Mouse (Mus musculus): Measurements from ENCODE around the gene Robo3. TPM values are rescaled to one million over a fixed set of nuclear protein-coding genes. Genes with fewer than 3 reads are reported as not detected.

Gene Robo3
- polyA plus RNA-seq, 1 experiment from 2014 or later = 0.15 TPM

DNA sequence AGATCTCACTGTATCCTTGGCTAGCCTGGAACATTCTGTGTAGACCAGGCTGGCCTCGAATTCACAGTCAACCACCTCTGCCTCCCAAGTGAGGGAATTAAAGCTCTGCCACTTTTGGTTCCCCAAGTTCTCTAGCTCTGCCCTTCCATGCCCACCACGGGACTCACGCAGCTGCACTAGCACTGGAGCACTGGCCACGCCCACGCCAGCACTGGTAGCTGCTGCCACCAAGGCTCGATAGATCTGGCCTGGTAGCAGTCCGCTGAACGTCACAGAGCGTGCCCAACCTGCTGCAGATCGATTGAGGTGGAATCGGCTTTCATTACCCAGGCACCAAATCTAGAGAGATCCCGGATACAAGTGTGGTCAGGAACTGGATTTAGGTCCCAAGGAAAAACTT, 11.8 kb downstream of the Robo3 start:
- Histone ChIP-seq H3K4me2 (ENCODE audit: low read length) (peak overlapping the region; percentile 64), H3K4me3 (ENCODE audit: control insufficient read depth in 1 of 2, insufficient read depth in 1 of 2, low read depth in 1 of 2, low read length in 2 of 2) (peak overlapping the region in 1 of 2 experiments; percentile 30; a peak in 2 of 4 replicates), H3K36me3 (ENCODE audit: control insufficient read depth, insufficient read depth, low read length) (no peaks in the 10 kb centered on the region), H3K27me3 (ENCODE audit: control insufficient read depth, insufficient read depth, low read length) (no peaks in the 10 kb centered on the region), H3K4me1 (ENCODE audit: control insufficient read depth in 2 of 2, insufficient read depth in 2 of 2, low read length in 2 of 2) (peaks cover 0 to 4% of the 10 kb centered on the region in 2 experiments; a peak in 1 of 4 replicates), H3K9ac (ENCODE audit: low read length) (peak overlapping the region; percentile 56; the same call in 1 of the 2 replicates), H3K9me3 (ENCODE audit: control insufficient read depth, low read length) (no peaks in the 10 kb centered on the region), H3K27ac (replicated peaks in 1 of 2; ENCODE audit: control insufficient read depth in 1 of 2, insufficient read depth in 1 of 2, low read depth in 2 of 2, low read length in 2 of 2) (no peak overlapping the region)
- ATAC-seq (ENCODE audit: insufficient number of reproducible peaks, insufficient read depth, low FRiP score, low read depth) = no peak
- 25% methylated on average over 12 of the region's 12 CpGs for WGBS

GRCm38 (mm10) chr9:37420676-37421075, 12.4 kb downstream of the Robo3 start:
- H3K4me2 ChIP-seq (ENCODE audit: low read length) = peak overlapping the region; percentile 64
- H3K27me3 ChIP-seq (ENCODE audit: control insufficient read depth, insufficient read depth, low read length) = no peaks in the 10 kb centered on the region
- under 1% methylated on average over 27 of the region's 27 CpGs for WGBS
- H3K27ac ChIP-seq (replicated peaks in 1 of 2; ENCODE audit: control insufficient read depth in 1 of 2, insufficient read depth in 1 of 2, low read depth in 2 of 2, low read length in 2 of 2) = no peak overlapping the region
- peaks cover 0 to 4% of the 10 kb centered on the region in 2 experiments; a peak in 1 of 4 replicates for H3K4me1 ChIP-seq (ENCODE audit: control insufficient read depth in 2 of 2, insufficient read depth in 2 of 2, low read length in 2 of 2)
- peak overlapping the region; percentile 26 to 30 for H3K4me3 ChIP-seq (ENCODE audit: control insufficient read depth in 1 of 2, insufficient read depth in 1 of 2, low read depth in 1 of 2, low read length in 2 of 2)
- H3K9me3 ChIP-seq (ENCODE audit: control insufficient read depth, low read length) = no peaks in the 10 kb centered on the region
- H3K9ac ChIP-seq (ENCODE audit: low read length) = peak overlapping the region; percentile 56
- H3K36me3 ChIP-seq (ENCODE audit: control insufficient read depth, insufficient read depth, low read length) = no peaks in the 10 kb centered on the region
- peak; percentile 85 for ATAC-seq (ENCODE audit: insufficient number of reproducible peaks, insufficient read depth, low FRiP score, low read depth)

DNA sequence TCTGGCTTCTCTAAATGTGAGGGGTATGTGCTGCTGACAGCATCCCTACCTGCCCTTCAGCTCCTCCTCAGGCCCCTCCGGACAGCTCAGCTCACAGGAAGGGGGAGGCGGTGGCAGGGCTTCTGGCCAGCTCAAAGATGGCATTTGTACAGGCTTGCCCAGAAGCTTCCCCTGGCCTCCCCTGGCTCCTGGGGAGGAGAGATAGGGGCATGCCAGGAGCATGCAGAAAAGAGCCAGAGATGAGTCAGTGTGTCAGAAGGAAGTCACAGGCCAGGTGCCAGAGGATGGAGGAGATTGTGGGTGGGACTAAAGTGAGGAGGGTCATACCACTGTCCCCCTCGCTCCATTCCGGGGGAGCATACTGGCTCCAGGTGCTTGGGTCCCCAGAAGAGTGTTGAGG, 14.3 kb downstream of the Robo3 start:
- Histone ChIP-seq H3K4me3 (ENCODE audit: control insufficient read depth in 1 of 2, insufficient read depth in 1 of 2, low read depth in 1 of 2, low read length in 2 of 2) (no peak overlapping the region), H3K9me3 (ENCODE audit: control insufficient read depth, low read length) (no peaks in the 10 kb centered on the region), H3K9ac (ENCODE audit: low read length) (no peak overlapping the region), H3K27me3 (ENCODE audit: control insufficient read depth, insufficient read depth, low read length) (no peaks in the 10 kb centered on the region), H3K4me1 (ENCODE audit: control insufficient read depth in 2 of 2, insufficient read depth in 2 of 2, low read length in 2 of 2) (peaks cover 0 to 4% of the 10 kb centered on the region in 2 experiments; a peak in 1 of 4 replicates), H3K36me3 (ENCODE audit: control insufficient read depth, insufficient read depth, low read length) (0 out of 2 replicates have a peak, but pooled peaks cover under 1% of the 10 kb centered on the region), H3K27ac (replicated peaks in 1 of 2; ENCODE audit: control insufficient read depth in 1 of 2, insufficient read depth in 1 of 2, low read depth in 2 of 2, low read length in 2 of 2) (no peak overlapping the region), H3K4me2 (ENCODE audit: low read length) (no peak overlapping the region)
- ATAC-seq (ENCODE audit: insufficient number of reproducible peaks, insufficient read depth, low FRiP score, low read depth) = no peak
- 70% methylated on average over 4 of the region's 4 CpGs for WGBS

DNA sequence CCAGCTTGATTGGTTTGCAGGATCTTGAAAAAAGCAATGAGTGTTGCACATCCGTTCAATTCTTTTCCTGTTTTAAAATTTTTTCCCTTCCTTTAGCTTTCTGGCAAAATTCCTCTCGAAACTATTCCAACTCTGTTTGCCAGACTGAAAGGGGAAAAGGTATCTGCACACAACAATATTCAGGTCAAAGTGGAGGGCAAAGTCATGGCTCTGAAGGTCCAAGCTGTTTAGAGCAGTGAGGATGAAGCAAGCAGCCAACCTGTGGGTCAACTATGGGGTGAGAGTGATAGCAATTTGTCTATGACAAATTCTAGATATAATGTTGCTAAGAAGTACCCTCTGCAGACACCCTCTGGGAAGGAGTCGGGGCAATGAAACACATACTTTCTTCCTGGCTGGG, 18.4 kb downstream of the Robo3 start:
- Histone ChIP-seq H3K9ac (ENCODE audit: low read length) (no peak overlapping the region), H3K27ac (replicated peaks in 1 of 2; ENCODE audit: control insufficient read depth in 1 of 2, insufficient read depth in 1 of 2, low read depth in 2 of 2, low read length in 2 of 2) (no peak overlapping the region), H3K4me1 (ENCODE audit: control insufficient read depth in 2 of 2, insufficient read depth in 2 of 2, low read length in 2 of 2) (peaks cover 5 to 10% of the 10 kb centered on the region in 2 experiments; a peak in 3 of 4 replicates), H3K36me3 (ENCODE audit: control insufficient read depth, insufficient read depth, low read length) (peaks cover 8% of the 10 kb centered on the region; the same call in 1 of the 2 replicates), H3K4me2 (ENCODE audit: low read length) (no peak overlapping the region), H3K27me3 (ENCODE audit: control insufficient read depth, insufficient read depth, low read length) (no peaks in the 10 kb centered on the region), H3K4me3 (ENCODE audit: control insufficient read depth in 1 of 2, insufficient read depth in 1 of 2, low read depth in 1 of 2, low read length in 2 of 2) (no peak overlapping the region), H3K9me3 (ENCODE audit: control insufficient read depth, low read length) (no peaks in the 10 kb centered on the region)
- ATAC-seq (ENCODE audit: insufficient number of reproducible peaks, insufficient read depth, low FRiP score, low read depth) = no peak
- 82% methylated on average over 3 of the region's 3 CpGs for WGBS

DNA sequence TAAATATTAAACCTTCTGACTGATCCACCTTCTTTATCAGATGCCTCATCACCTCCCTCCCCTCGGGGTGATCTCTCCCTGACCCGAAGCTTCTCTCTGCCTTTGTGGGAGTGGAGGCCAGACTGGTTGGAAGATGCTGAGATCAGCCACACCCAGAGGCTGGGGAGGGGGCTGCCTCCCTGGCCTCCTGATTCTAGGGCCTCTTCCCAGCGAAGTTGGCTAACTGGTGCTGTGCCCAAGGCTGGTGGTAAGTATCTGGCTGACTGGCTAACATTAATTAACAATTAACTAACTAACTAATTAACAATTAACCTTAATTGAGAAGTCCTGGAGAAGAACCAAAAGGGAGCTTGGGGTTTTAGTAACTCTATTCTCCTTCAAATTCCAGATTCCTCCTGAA, 20.1 kb downstream of the Robo3 start:
- WGBS = 59% methylated on average over 3 of the region's 3 CpGs

DNA sequence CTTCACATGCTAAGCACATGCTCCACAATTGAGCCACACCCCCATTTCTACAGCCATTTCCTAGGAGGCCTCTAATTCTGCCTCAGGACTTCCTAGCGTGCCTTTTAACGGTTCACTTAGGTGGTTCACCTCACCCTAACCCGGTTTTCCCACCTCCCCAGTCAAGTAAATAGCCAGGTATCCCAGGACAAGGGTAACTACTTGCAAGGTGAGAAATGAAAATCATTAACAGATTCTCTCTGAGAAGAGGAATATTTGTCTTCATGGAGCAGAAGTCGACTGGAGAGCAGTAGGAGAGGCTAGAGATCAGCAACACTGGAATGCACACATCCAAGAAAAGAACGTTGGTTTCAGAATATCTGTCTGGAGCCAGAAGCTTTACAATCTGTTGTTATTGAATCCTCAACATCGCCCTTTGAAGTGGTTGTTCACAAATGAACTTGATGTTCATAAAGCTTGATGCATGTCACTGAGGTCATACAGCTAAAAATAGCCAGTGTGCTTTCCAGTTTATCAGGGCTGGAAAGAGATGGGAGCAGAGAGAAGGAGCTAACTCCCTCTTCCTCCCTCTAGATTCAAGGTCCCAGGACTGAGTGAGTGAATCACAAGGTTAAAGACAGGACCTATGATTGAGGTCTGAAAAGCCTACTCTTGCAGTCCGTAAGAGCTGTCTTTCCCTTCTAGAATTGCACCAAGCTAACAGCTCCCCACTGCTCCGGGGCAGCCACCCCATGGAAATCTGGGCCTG, 23.2 kb downstream of the Robo3 start:
- H3K9me3 ChIP-seq (ENCODE audit: control insufficient read depth, low read length) = no peaks in the 10 kb centered on the region
- H3K9ac ChIP-seq (ENCODE audit: low read length) = no peak overlapping the region
- WGBS = 52% methylated on average over 8 of the region's 8 CpGs
- H3K27me3 ChIP-seq (ENCODE audit: control insufficient read depth, insufficient read depth, low read length) = no peaks in the 10 kb centered on the region
- peak overlapping the region in 1 of 2 experiments; percentile 52; a peak in 3 of 4 replicates for H3K27ac ChIP-seq (replicated peaks in 1 of 2; ENCODE audit: control insufficient read depth in 1 of 2, insufficient read depth in 1 of 2, low read depth in 2 of 2, low read length in 2 of 2)
- H3K4me1 ChIP-seq (ENCODE audit: control insufficient read depth in 2 of 2, insufficient read depth in 2 of 2, low read length in 2 of 2) = peaks cover 5 to 11% of the 10 kb centered on the region in 2 experiments; a peak in 3 of 4 replicates
- H3K4me3 ChIP-seq (ENCODE audit: control insufficient read depth in 1 of 2, insufficient read depth in 1 of 2, low read depth in 1 of 2, low read length in 2 of 2) = no peak overlapping the region
- peaks cover 8% of the 10 kb centered on the region; the same call in 1 of the 2 replicates for H3K36me3 ChIP-seq (ENCODE audit: control insufficient read depth, insufficient read depth, low read length)
- H3K4me2 ChIP-seq (ENCODE audit: low read length) = no peak overlapping the region
- ATAC-seq (ENCODE audit: insufficient number of reproducible peaks, insufficient read depth, low FRiP score, low read depth) = 0 out of 2 replicates have a peak, but pooled peaks have one; percentile 25

More for the DNA sequence above, 20.1 kb downstream of the Robo3 start:
- Histone ChIP-seq H3K4me2 (ENCODE audit: low read length) (no peak overlapping the region), H3K27me3 (ENCODE audit: control insufficient read depth, insufficient read depth, low read length) (no peaks in the 10 kb centered on the region), H3K9me3 (ENCODE audit: control insufficient read depth, low read length) (no peaks in the 10 kb centered on the region), H3K9ac (ENCODE audit: low read length) (no peak overlapping the region), H3K36me3 (ENCODE audit: control insufficient read depth, insufficient read depth, low read length) (peaks cover 8% of the 10 kb centered on the region; the same call in 1 of the 2 replicates), H3K4me1 (ENCODE audit: control insufficient read depth in 2 of 2, insufficient read depth in 2 of 2, low read length in 2 of 2) (peaks cover 5 to 14% of the 10 kb centered on the region in 2 experiments; a peak in 3 of 4 replicates), H3K27ac (replicated peaks in 1 of 2; ENCODE audit: control insufficient read depth in 1 of 2, insufficient read depth in 1 of 2, low read depth in 2 of 2, low read length in 2 of 2) (no peak overlapping the region), H3K4me3 (ENCODE audit: control insufficient read depth in 1 of 2, insufficient read depth in 1 of 2, low read depth in 1 of 2, low read length in 2 of 2) (no peak overlapping the region)
- no peak for ATAC-seq (ENCODE audit: insufficient number of reproducible peaks, insufficient read depth, low FRiP score, low read depth)

GRCm38 (mm10) chr9:37407850-37408502, 25.1 kb downstream of the Robo3 start:
- no peak for ATAC-seq (ENCODE audit: insufficient number of reproducible peaks, insufficient read depth, low FRiP score, low read depth)
- Histone ChIP-seq H3K9me3 (ENCODE audit: control insufficient read depth, low read length) (no peaks in the 10 kb centered on the region), H3K36me3 (ENCODE audit: control insufficient read depth, insufficient read depth, low read length) (no peaks in the 10 kb centered on the region), H3K4me2 (ENCODE audit: low read length) (peak overlapping the region; percentile 40; the same call in 1 of the 2 replicates), H3K27me3 (ENCODE audit: control insufficient read depth, insufficient read depth, low read length) (no peaks in the 10 kb centered on the region), H3K4me1 (ENCODE audit: control insufficient read depth in 2 of 2, insufficient read depth in 2 of 2, low read length in 2 of 2) (peaks cover 5 to 11% of the 10 kb centered on the region in 2 experiments; a peak in 3 of 4 replicates), H3K4me3 (ENCODE audit: control insufficient read depth in 1 of 2, insufficient read depth in 1 of 2, low read depth in 1 of 2, low read length in 2 of 2) (no peak overlapping the region), H3K9ac (ENCODE audit: low read length) (no peak overlapping the region), H3K27ac (replicated peaks in 1 of 2; ENCODE audit: control insufficient read depth in 1 of 2, insufficient read depth in 1 of 2, low read depth in 2 of 2, low read length in 2 of 2) (no peak overlapping the region)
- WGBS = 17% methylated on average over 19 of the region's 19 CpGs
